Mouse (Mus musculus): ENCODE data around the gene Ajap1.

GRCm38 (mm10) chr4:153435917-153436316 is 46.7 kb downstream of the Ajap1 start:
- TF ChIP-seq POLR2A (IDR thresholded peaks at IDR 0.05; ENCODE audit: borderline replicate concordance, insufficient read depth, low read length) (no peak), CTCF (IDR thresholded peaks at IDR 0.05; ENCODE audit: borderline replicate concordance, insufficient read depth, low read depth, low read length) (no peak)
